In the genomic region with DNA sequence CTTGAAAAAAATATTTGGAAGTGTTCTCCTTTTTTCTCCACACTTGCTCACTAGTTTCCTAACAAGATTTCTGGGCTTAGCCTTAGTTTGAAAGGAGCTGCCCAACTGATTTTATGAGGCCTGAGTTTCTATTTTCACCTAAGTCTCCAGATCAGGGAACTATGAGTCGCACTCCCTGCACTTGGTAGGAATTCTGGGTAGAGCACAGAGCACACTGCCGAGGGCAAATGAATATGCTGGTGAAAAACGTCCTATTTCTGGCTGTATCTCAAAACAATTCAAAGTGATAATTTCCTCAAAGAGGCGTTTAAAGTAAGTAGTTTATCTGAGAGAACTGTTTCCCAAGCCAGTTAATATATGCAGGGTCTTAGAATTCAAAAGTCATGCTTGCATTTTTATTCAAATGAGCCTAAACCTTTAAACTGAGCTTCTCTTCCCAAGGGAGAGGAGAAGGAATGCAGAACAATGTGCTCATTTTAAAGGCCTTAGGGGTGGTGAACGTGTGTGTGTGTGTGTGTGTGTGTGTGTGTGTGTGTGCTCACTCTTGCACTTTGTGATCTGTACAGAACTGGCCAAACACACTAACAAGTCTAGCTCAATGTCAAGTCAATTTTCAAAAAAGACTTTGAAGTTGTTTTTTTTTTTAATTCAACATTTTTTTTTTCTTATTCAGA, we compare ENCODE assay signal across 16 mouse cellular contexts.
DNase-seq lines count a peak whose midpoint lies in the region; ATAC-seq lines count a peak whose summit lies in the region.
"Had no signal": no experiment of that assay in that cellular context is flagged by ENCODE, and none has a peak within 500 bp of the region (broad histone marks: within the 10 kb centered on the region; RNA-seq: fewer than 3 reads in every experiment).

No protein-coding gene starts in this region.

- H3K36me3 ChIP-seq in forebrain, embryonic 12.5 days (replicated peaks), result no peaks in the 10 kb centered on the region
- H3K36me3 ChIP-seq in hindbrain, embryonic 14.5 days (replicated peaks; ENCODE audit: control insufficient read depth, insufficient read depth), result no peaks in the 10 kb centered on the region
- no peaks in the 10 kb centered on the region for H3K36me3 ChIP-seq in midbrain, embryonic 15.5 days (replicated peaks)
- H3K36me3 ChIP-seq: G1E; limb, embryonic 15.5 days had no signal

- peak; percentile 63; the same call in 1 of the 2 replicates for ATAC-seq in forebrain, embryonic 12.5 days (ENCODE audit: low FRiP score)
- peak; percentile 93 for ATAC-seq in hindbrain, embryonic 14.5 days (ENCODE audit: low FRiP score)
- ATAC-seq in midbrain, embryonic 15.5 days (replicated peaks), result peak; percentile 94
- ATAC-seq in CD4-positive, CD25-positive, alpha-beta regulatory T cell, adult 4 months, result no peak

- peaks cover 2% of the 10 kb centered on the region; the same call in 1 of the 2 replicates for H3K4me1 ChIP-seq in forebrain, embryonic 12.5 days
- no peaks in the 10 kb centered on the region for H3K4me1 ChIP-seq in hindbrain, embryonic 14.5 days (replicated peaks; ENCODE audit: control insufficient read depth, insufficient read depth, low read length)
- no peaks in the 10 kb centered on the region for H3K4me1 ChIP-seq in midbrain, embryonic 15.5 days
- H3K4me1 ChIP-seq: limb, embryonic 15.5 days had no signal

- H3K27me3 ChIP-seq in forebrain, embryonic 12.5 days, result no peaks in the 10 kb centered on the region
- H3K27me3 ChIP-seq in hindbrain, embryonic 14.5 days (ENCODE audit: control insufficient read depth, insufficient read depth, low read length), result no peaks in the 10 kb centered on the region
- no peaks in the 10 kb centered on the region for H3K27me3 ChIP-seq in midbrain, embryonic 15.5 days (replicated peaks)
- H3K27me3 ChIP-seq: limb, embryonic 15.5 days had no signal

- DNase-seq in Muller cell, postnatal 12 days (ENCODE audit: inconsistent ontology term), result peak; percentile 11
- peak; percentile 29 for DNase-seq in hindbrain, embryonic 14.5 days (ENCODE audit: low spot score)
- no peak for DNase-seq in spleen, adult 12 weeks (ENCODE audit: low spot score)
- no peak for DNase-seq in right cerebral cortex, postnatal 36 days (ENCODE audit: low spot score in 2 of 2)
- DNase-seq: adrenal gland, postnatal 14 days; cerebellum, postnatal 25 days; heart, postnatal 4 days; kidney, adult 9 months; lung, embryonic 14.5 days; right cerebral cortex, adult 18-20 months had no signal

- WGBS in forebrain, embryonic 12.5 days, result 14% methylated on average over 5 of the region's 5 CpGs
- WGBS in hindbrain, embryonic 14.5 days, result 15% methylated on average over 5 of the region's 5 CpGs
- 11% methylated on average over 5 of the region's 5 CpGs for WGBS in midbrain, embryonic 15.5 days

- 0 out of 2 replicates have a peak overlapping the region, but pooled peaks have one; percentile 19 for H3K27ac ChIP-seq in forebrain, embryonic 12.5 days
- peak overlapping the region; percentile 62; the same call in 1 of the 2 replicates for H3K27ac ChIP-seq in hindbrain, embryonic 14.5 days
- peak overlapping the region; percentile 17; the same call in 1 of the 2 replicates for H3K27ac ChIP-seq in midbrain, embryonic 15.5 days
- H3K27ac ChIP-seq: layer of hippocampus, adult 2 months; limb, embryonic 15.5 days had no signal

- no peaks in the 10 kb centered on the region for H3K9me3 ChIP-seq in forebrain, embryonic 12.5 days
- H3K9me3 ChIP-seq in hindbrain, embryonic 14.5 days (ENCODE audit: control insufficient read depth, low read length), result no peaks in the 10 kb centered on the region
- H3K9me3 ChIP-seq in midbrain, embryonic 15.5 days, result no peaks in the 10 kb centered on the region
- H3K9me3 ChIP-seq: G1E; limb, embryonic 15.5 days had no signal

- no peak overlapping the region for H3K4me3 ChIP-seq in forebrain, embryonic 12.5 days (replicated peaks)
- H3K4me3 ChIP-seq in hindbrain, embryonic 14.5 days (replicated peaks; ENCODE audit: low read length), result no peak overlapping the region
- no peak overlapping the region for H3K4me3 ChIP-seq in midbrain, embryonic 15.5 days
- H3K4me3 ChIP-seq: layer of hippocampus, adult 2 months; limb, embryonic 15.5 days had no signal

- H3K4me2 ChIP-seq in forebrain, embryonic 12.5 days, result no peak overlapping the region
- no peak overlapping the region for H3K4me2 ChIP-seq in hindbrain, embryonic 14.5 days (replicated peaks)
- no peak overlapping the region for H3K4me2 ChIP-seq in midbrain, embryonic 15.5 days
- H3K4me2 ChIP-seq: limb, embryonic 15.5 days; lung, embryonic 14.5 days had no signal

- H3K9ac ChIP-seq in forebrain, embryonic 12.5 days, result no peak overlapping the region
- no peak overlapping the region for H3K9ac ChIP-seq in hindbrain, embryonic 14.5 days
- no peak overlapping the region for H3K9ac ChIP-seq in midbrain, embryonic 15.5 days
- H3K9ac ChIP-seq: limb, embryonic 15.5 days; lung, embryonic 14.5 days had no signal

Comparison
In these comparisons a context has a peak if more than half of its experiments do, and no peak if none do; other contexts are left out.
1. DNase-seq: peak in Muller cell, postnatal 12 days (single experiment) and hindbrain, embryonic 14.5 days (single experiment); none in spleen, adult 12 weeks (single experiment) and right cerebral cortex, postnatal 36 days (0 of 2).
2. Peak in every context shown above with its lines, with median percentiles within 50 percentile points of each other: H3K27ac ChIP-seq.